ENCODE assay signal across 14 mouse cellular contexts in the genomic region with DNA sequence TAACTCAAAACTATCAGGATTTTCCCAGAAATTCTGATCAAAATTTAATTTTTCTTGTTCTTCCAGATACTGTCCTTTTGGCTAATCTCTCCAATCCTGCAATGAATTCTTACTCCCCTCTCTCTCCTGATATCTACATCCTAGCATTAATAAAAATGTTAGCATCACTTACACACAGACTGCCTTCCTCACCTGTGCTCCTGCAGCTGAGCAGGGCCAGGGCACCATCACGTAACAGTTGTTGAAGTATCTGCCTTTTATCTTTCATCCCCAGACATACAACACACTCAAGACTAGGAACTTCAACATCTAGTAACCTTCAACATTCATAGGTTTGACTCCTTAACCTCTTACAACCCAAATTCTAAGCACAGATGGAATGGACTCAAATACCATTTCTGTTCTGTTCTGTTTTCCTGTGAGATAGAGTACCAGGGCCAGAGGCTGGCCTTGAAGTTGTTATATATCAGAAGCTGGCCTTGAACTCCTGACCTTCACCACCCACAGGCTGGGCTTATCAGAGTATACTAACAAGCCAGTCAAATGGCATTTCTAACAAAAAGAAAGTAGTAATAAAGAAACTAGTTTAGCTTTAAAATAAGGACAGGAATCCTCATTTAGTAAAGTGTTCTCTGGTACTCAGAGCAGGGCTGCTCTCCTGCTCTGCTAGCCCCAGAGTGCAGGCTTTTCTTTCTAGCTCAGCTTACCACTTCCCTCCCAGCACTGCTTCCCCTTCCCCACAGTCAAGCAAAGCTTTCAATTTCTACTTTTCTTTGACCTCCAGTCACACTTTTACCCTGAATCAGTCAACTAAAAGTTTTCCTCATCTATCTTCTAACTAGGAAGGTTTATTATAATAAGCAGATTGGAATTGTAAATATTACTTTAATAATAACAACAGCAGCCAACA. TPM values are rescaled to one million over a fixed set of nuclear protein-coding genes. Genes with fewer than 3 reads are reported as not detected.
DNase-seq lines count a peak whose midpoint lies in the region; ATAC-seq and TF ChIP-seq lines count a peak whose summit lies in the region.
"Had no signal": no experiment of that assay in that cellular context is flagged by ENCODE, and none has a peak within 500 bp of the region (broad histone marks: within the 10 kb centered on the region; RNA-seq: fewer than 3 reads in every experiment).

No protein-coding gene starts in this region.

- no peak for TF ChIP-seq POLR2A in thymus, adult 2 months (IDR thresholded peaks at IDR 0.05; ENCODE audit: control insufficient read depth, extremely low read depth, insufficient read depth, low read length, poor library complexity)

- 78% methylated on average over 1 of the region's 1 CpGs for WGBS in thymus, adult 2 months
- WGBS in hindbrain, embryonic 16.5 days = 91% methylated on average over 1 of the region's 1 CpGs

- no peak for TF ChIP-seq CTCF in thymus, adult 2 months (IDR thresholded peaks at IDR 0.05; ENCODE audit: borderline replicate concordance, control insufficient read depth, extremely low read depth, insufficient read depth, low read length, poor library complexity)

- no peak overlapping the region for H3K4me2 ChIP-seq in hindbrain, embryonic 16.5 days (ENCODE audit: low read length)
- H3K4me2 ChIP-seq: midbrain, embryonic 13.5 days had no signal

- H3K9me3 ChIP-seq in hindbrain, embryonic 16.5 days (ENCODE audit: control insufficient read depth, low read length) = no peaks in the 10 kb centered on the region
- H3K9me3 ChIP-seq: midbrain, embryonic 13.5 days had no signal

- H3K27ac ChIP-seq in thymus, adult 2 months (ENCODE audit: control insufficient read depth, insufficient read depth, low read length) = no peak overlapping the region
- no peak overlapping the region for H3K27ac ChIP-seq in hindbrain, embryonic 16.5 days (ENCODE audit: low read depth, low read length)
- H3K27ac ChIP-seq: layer of hippocampus, adult 2 months; left cerebral cortex, adult 2 months; midbrain, embryonic 13.5 days had no signal

- H3K9ac ChIP-seq in hindbrain, embryonic 16.5 days (ENCODE audit: low read depth, low read length) = no peak overlapping the region
- H3K9ac ChIP-seq: midbrain, embryonic 13.5 days had no signal

- H3K27me3 ChIP-seq in thymus, adult 2 months (ENCODE audit: control insufficient read depth, insufficient read depth, low read length) = no peaks in the 10 kb centered on the region
- H3K27me3 ChIP-seq in hindbrain, embryonic 16.5 days (replicated peaks; ENCODE audit: control insufficient read depth, insufficient read depth, low read length) = no peaks in the 10 kb centered on the region
- H3K27me3 ChIP-seq: midbrain, embryonic 13.5 days had no signal

- no peaks in the 10 kb centered on the region for H3K36me3 ChIP-seq in thymus, adult 2 months (ENCODE audit: control insufficient read depth, insufficient read depth, low read length)
- H3K36me3 ChIP-seq in hindbrain, embryonic 16.5 days (ENCODE audit: control insufficient read depth, insufficient read depth, low read length) = 0 out of 2 replicates have a peak, but pooled peaks cover 2% of the 10 kb centered on the region
- H3K36me3 ChIP-seq: midbrain, embryonic 13.5 days had no signal

- peaks cover 6% of the 10 kb centered on the region for H3K4me1 ChIP-seq in thymus, adult 2 months (replicated peaks; ENCODE audit: control insufficient read depth, insufficient read depth, low read length)
- peaks cover 23% of the 10 kb centered on the region for H3K4me1 ChIP-seq in hindbrain, embryonic 16.5 days (ENCODE audit: control insufficient read depth, insufficient read depth, low read depth, low read length)

- peak; percentile 28 for DNase-seq in CD4-positive, CD25-positive, alpha-beta regulatory T cell, adult 2 months (ENCODE audit: low read depth, low spot score)
- peak; percentile 5 for DNase-seq in thymus, postnatal 0 days (ENCODE audit: low spot score)
- DNase-seq in thymus, adult 2 months = no peak
- peak; percentile 33 for DNase-seq in naive thymus-derived CD4-positive, alpha-beta T cell, adult 2 months (ENCODE audit: low read depth)
- DNase-seq: cerebellum, adult 9-11 months; gastrocnemius, postnatal 36 days; kidney, adult 9 months had no signal

- ATAC-seq in CD4-positive, CD25-positive, alpha-beta regulatory T cell, adult 4 months = no peak
- ATAC-seq in common myeloid progenitor, adult 5-6 weeks (replicated peaks; ENCODE audit: low read depth, poor library complexity, severe bottlenecking) = 0 out of 2 replicates have a peak, but pooled peaks have one; percentile 22
- no peak for ATAC-seq in hindbrain, embryonic 16.5 days
- ATAC-seq in monocyte, adult 5-6 weeks (replicated peaks; ENCODE audit: insufficient number of reproducible peaks, low FRiP score, low TSS enrichment, poor library complexity, severe bottlenecking) = no peak
- ATAC-seq: midbrain, embryonic 13.5 days had no signal

- H3K4me3 ChIP-seq in thymus, adult 2 months (ENCODE audit: control insufficient read depth, insufficient read depth, low read length) = no peak overlapping the region
- no peak overlapping the region for H3K4me3 ChIP-seq in hindbrain, embryonic 16.5 days (ENCODE audit: low read length)
- H3K4me3 ChIP-seq: layer of hippocampus, adult 2 months; left cerebral cortex, adult 2 months; midbrain, embryonic 13.5 days had no signal

RNA-seq across cellular contexts. Expression of a gene that starts 5.0 kb away (rescaled TPM):
- polyA plus RNA-seq in CD4-positive, CD25-positive, alpha-beta regulatory T cell, adult 4 months (2017; shearing (Covaris generic)) = 10 to 100 TPM; 99.0 to 99.5 TPM
- polyA plus RNA-seq in thymus, postnatal 0 days (2015; fragmentation: Nextera tagmentation; extraction: Ambion mirVana) = 21.0 and 26.7 TPM in 2 replicates
- polyA plus RNA-seq in thymus, adult 2 months (2012; rRNA removed) = 36.1 and 37.9 TPM in 2 replicates
- 70.1 and 74.2 TPM in 2 replicates for total RNA-seq in common myeloid progenitor, adult 5-6 weeks (2017)
- 54.3 and 60.0 TPM in 2 replicates for polyA plus RNA-seq in hindbrain, embryonic 16.5 days (2015; fragmentation: Nextera tagmentation; extraction: Ambion mirVana)
- total RNA-seq in monocyte, adult 5-6 weeks (2017) = 67.0 to 106 TPM (median 73.5 TPM) in 3 replicates
